8 mouse cellular contexts compared by ENCODE assay signal in genomic region chr16:96150995-96151394, GRCm38 (mm10). TPM values are rescaled to one million over a fixed set of nuclear protein-coding genes. Genes with fewer than 3 reads are reported as not detected.
DNase-seq lines count a peak whose midpoint lies in the region; ATAC-seq and TF ChIP-seq lines count a peak whose summit lies in the region.

No protein-coding gene starts in this region.

- no peak for DNase-seq in liver, embryonic 13.5 days
- DNase-seq in liver, postnatal 0 days: no peak
- DNase-seq in adipocyte (ENCODE audit: low spot score): peak; percentile 66
- DNase-seq in embryo, embryonic 10.5 days (ENCODE audit: low spot score): no peak

- ATAC-seq in liver, embryonic 13.5 days (ENCODE audit: low read depth): no peak
- ATAC-seq in liver, postnatal 0 days: no peak
- peak; percentile 65 for ATAC-seq in intestine, embryonic 15.5 days
- no peak for ATAC-seq in activated CD4-positive, CD25-positive, alpha-beta regulatory T cell, adult 4 months
- ATAC-seq in CD4-positive, CD25-positive, alpha-beta regulatory T cell, adult 4 months: no peak

- H3K27ac ChIP-seq in liver, embryonic 13.5 days: 0 out of 2 replicates have a peak overlapping the region, but pooled peaks have one; percentile 5
- H3K27ac ChIP-seq in liver, postnatal 0 days (ENCODE audit: low read depth): no peak overlapping the region
- H3K27ac ChIP-seq in embryonic fibroblast, embryonic 13.5 days (ENCODE audit: insufficient read depth, low read length): peak overlapping the region; percentile 86
- no peak overlapping the region for H3K27ac ChIP-seq in intestine, embryonic 15.5 days

- no peaks in the 10 kb centered on the region for H3K27me3 ChIP-seq in liver, embryonic 13.5 days
- no peaks in the 10 kb centered on the region for H3K27me3 ChIP-seq in liver, postnatal 0 days (ENCODE audit: insufficient read depth, low read length)
- H3K27me3 ChIP-seq in intestine, embryonic 15.5 days (replicated peaks): no peaks in the 10 kb centered on the region

- no peaks in the 10 kb centered on the region for H3K9me3 ChIP-seq in liver, embryonic 13.5 days (replicated peaks)
- H3K9me3 ChIP-seq in liver, postnatal 0 days (ENCODE audit: low read length): no peaks in the 10 kb centered on the region
- no peaks in the 10 kb centered on the region for H3K9me3 ChIP-seq in intestine, embryonic 15.5 days

- WGBS in liver, embryonic 13.5 days (ENCODE audit: insufficient replicate concordance): 56% methylated on average over 4 of the region's 4 CpGs
- WGBS in liver, postnatal 0 days (ENCODE audit: insufficient replicate concordance): 50% methylated on average over 4 of the region's 4 CpGs
- 53% methylated on average over 4 of the region's 4 CpGs for WGBS in intestine, embryonic 15.5 days

- no peak for TF ChIP-seq CTCF in liver, postnatal 0 days (IDR thresholded peaks at IDR 0.05; ENCODE audit: low read depth)
- no peak for TF ChIP-seq CTCF in embryonic fibroblast, embryonic 13.5 days (IDR thresholded peaks at IDR 0.05; ENCODE audit: borderline replicate concordance, insufficient read depth, low read length)

- H3K4me3 ChIP-seq in liver, embryonic 13.5 days (replicated peaks): no peak overlapping the region
- H3K4me3 ChIP-seq in liver, postnatal 0 days (ENCODE audit: low read depth, low read length): no peak overlapping the region
- no peak overlapping the region for H3K4me3 ChIP-seq in embryonic fibroblast, embryonic 13.5 days (ENCODE audit: insufficient read depth, low read length)
- H3K4me3 ChIP-seq in intestine, embryonic 15.5 days (replicated peaks): no peak overlapping the region

- no peak overlapping the region for H3K4me2 ChIP-seq in liver, embryonic 13.5 days
- H3K4me2 ChIP-seq in liver, postnatal 0 days (ENCODE audit: low read depth, low read length): no peak overlapping the region
- H3K4me2 ChIP-seq in intestine, embryonic 15.5 days (replicated peaks): no peak overlapping the region; the same call in 1 of the 2 replicates

- H3K4me1 ChIP-seq in liver, embryonic 13.5 days (replicated peaks): peaks cover 40% of the 10 kb centered on the region
- H3K4me1 ChIP-seq in liver, postnatal 0 days (ENCODE audit: insufficient read depth): no peaks in the 10 kb centered on the region; the same call in none of the 2 replicates
- H3K4me1 ChIP-seq in embryonic fibroblast, embryonic 13.5 days (ENCODE audit: control insufficient read depth, insufficient read depth, low read length): peaks cover 22% of the 10 kb centered on the region
- H3K4me1 ChIP-seq in intestine, embryonic 15.5 days (replicated peaks): peaks cover 25% of the 10 kb centered on the region; the same call in 1 of the 2 replicates

- no peak for TF ChIP-seq POLR2A in embryonic fibroblast, embryonic 13.5 days (IDR thresholded peaks at IDR 0.05; ENCODE audit: low read depth, low read length)

- H3K9ac ChIP-seq in liver, embryonic 13.5 days: no peak overlapping the region
- no peak overlapping the region for H3K9ac ChIP-seq in liver, postnatal 0 days (replicated peaks)
- H3K9ac ChIP-seq in intestine, embryonic 15.5 days: no peak overlapping the region

- TF ChIP-seq EP300 in liver, postnatal 0 days (IDR thresholded peaks at IDR 0.05; ENCODE audit: low read depth): no peak

- H3K36me3 ChIP-seq in liver, embryonic 13.5 days: peaks cover 18% of the 10 kb centered on the region
- H3K36me3 ChIP-seq in liver, postnatal 0 days (replicated peaks; ENCODE audit: insufficient read depth, low read length): no peaks in the 10 kb centered on the region
- no peaks in the 10 kb centered on the region; the same call in 1 of the 2 replicates for H3K36me3 ChIP-seq in intestine, embryonic 15.5 days

RNA-seq across cellular contexts. Expression of gene Wrb, which starts 5.8 kb away (rescaled TPM):
- 19.1 and 22.4 TPM in 2 replicates for polyA plus RNA-seq in liver, embryonic 13.5 days (2015; fragmentation: Nextera tagmentation; extraction: Ambion mirVana)
- 5.5 and 6.1 TPM in 2 replicates for polyA plus RNA-seq in liver, postnatal 0 days (2015; fragmentation: Nextera tagmentation; extraction: Ambion mirVana)
- polyA plus RNA-seq in embryonic fibroblast, embryonic 13.5 days (2011; ENCODE audit: insufficient read length, low read depth, missing spikeins): 28.5 and 35.2 TPM in 2 replicates
- polyA plus RNA-seq in intestine, embryonic 15.5 days (2015; fragmentation: Nextera tagmentation; extraction: Ambion mirVana): 56.4 and 61.6 TPM in 2 replicates
- polyA plus RNA-seq in activated CD4-positive, CD25-positive, alpha-beta regulatory T cell, adult 4 months (2017; shearing (Covaris generic)): 10 to 100 TPM; 13.1 to 16.6 TPM
- polyA plus RNA-seq in CD4-positive, CD25-positive, alpha-beta regulatory T cell, adult 4 months (2017; shearing (Covaris generic)): 10 to 100 TPM; 19.1 to 21.4 TPM

RNA-seq across cellular contexts. Expression of gene Hmgn1, which starts 23.5 kb away (rescaled TPM):
- 173 and 234 TPM in 2 replicates for polyA plus RNA-seq in liver, embryonic 13.5 days (2015; fragmentation: Nextera tagmentation; extraction: Ambion mirVana)
- 109 and 113 TPM in 2 replicates for polyA plus RNA-seq in liver, postnatal 0 days (2015; fragmentation: Nextera tagmentation; extraction: Ambion mirVana)
- polyA plus RNA-seq in embryonic fibroblast, embryonic 13.5 days (2011; ENCODE audit: insufficient read length, low read depth, missing spikeins): 261 and 299 TPM in 2 replicates
- 489 and 623 TPM in 2 replicates for polyA plus RNA-seq in intestine, embryonic 15.5 days (2015; fragmentation: Nextera tagmentation; extraction: Ambion mirVana)
- 10 to 100 TPM; 89.9 to 90.5 TPM for polyA plus RNA-seq in activated CD4-positive, CD25-positive, alpha-beta regulatory T cell, adult 4 months (2017; shearing (Covaris generic))
- polyA plus RNA-seq in CD4-positive, CD25-positive, alpha-beta regulatory T cell, adult 4 months (2017; shearing (Covaris generic)): 10 to 100 TPM; 62.4 to 79.5 TPM

RNA-seq across cellular contexts. Expression of gene Lca5l, which starts 41.1 kb away (rescaled TPM):
- 0.13 and 0.21 TPM in 2 replicates for polyA plus RNA-seq in liver, embryonic 13.5 days (2015; fragmentation: Nextera tagmentation; extraction: Ambion mirVana)
- polyA plus RNA-seq in liver, postnatal 0 days (2015; fragmentation: Nextera tagmentation; extraction: Ambion mirVana): 0.06 and 0.07 TPM in 2 replicates
- 1.1 and 1.4 TPM in 2 replicates for polyA plus RNA-seq in embryonic fibroblast, embryonic 13.5 days (2011; ENCODE audit: insufficient read length, low read depth, missing spikeins)
- 0.68 and 0.82 TPM in 2 replicates for polyA plus RNA-seq in intestine, embryonic 15.5 days (2015; fragmentation: Nextera tagmentation; extraction: Ambion mirVana)
- polyA plus RNA-seq in activated CD4-positive, CD25-positive, alpha-beta regulatory T cell, adult 4 months (2017; shearing (Covaris generic)): under 1 TPM in 1 of 2 experiments, not detected in 1; 0.13 TPM
- polyA plus RNA-seq in CD4-positive, CD25-positive, alpha-beta regulatory T cell, adult 4 months (2017; shearing (Covaris generic)): not detected

RNA-seq across cellular contexts. Expression of gene Sh3bgr, which starts 49.3 kb away (rescaled TPM):
- 1.2 and 1.5 TPM in 2 replicates for polyA plus RNA-seq in liver, embryonic 13.5 days (2015; fragmentation: Nextera tagmentation; extraction: Ambion mirVana)
- 1.9 TPM in 1 of 2 replicates, not detected in the other for polyA plus RNA-seq in liver, postnatal 0 days (2015; fragmentation: Nextera tagmentation; extraction: Ambion mirVana)
- polyA plus RNA-seq in embryonic fibroblast, embryonic 13.5 days (2011; ENCODE audit: insufficient read length, low read depth, missing spikeins): 6.3 and 6.9 TPM in 2 replicates
- 28.2 and 29.9 TPM in 2 replicates for polyA plus RNA-seq in intestine, embryonic 15.5 days (2015; fragmentation: Nextera tagmentation; extraction: Ambion mirVana)
- polyA plus RNA-seq in activated CD4-positive, CD25-positive, alpha-beta regulatory T cell, adult 4 months (2017; shearing (Covaris generic)): not detected
- polyA plus RNA-seq in CD4-positive, CD25-positive, alpha-beta regulatory T cell, adult 4 months (2017; shearing (Covaris generic)): not detected

Comparison
In these comparisons a context has a peak if more than half of its experiments do, and no peak if none do; other contexts are left out.
1. H3K27ac ChIP-seq: peak in liver, embryonic 13.5 days (single experiment) and embryonic fibroblast, embryonic 13.5 days (single experiment); none in liver, postnatal 0 days (single experiment) and intestine, embryonic 15.5 days (single experiment).